Mouse (Mus musculus) liver, embryonic 15.5 days (tissue): ENCODE measurements around the gene Ypel2. TPM values are rescaled to one million over a fixed set of nuclear protein-coding genes. Genes with fewer than 3 reads are reported as not detected.

Source experiments
- ATAC-seq: fragments of 200-750 bp; cut with Nextera tagmentation; 2 replicates; pipeline ENCODE4 v1.8.0; 2017; ENCODE audit warnings: moderate number of reproducible peaks, mild to moderate bottlenecking, moderate library complexity; ENCODE audit not compliant: insufficient read depth
- H3K27ac ChIP-seq: fragments of 300-500 bp; sonication (generic); replicated peaks from 2 replicates; pipeline ENCODE4 v1.5.1; 2015; ENCODE audit warnings: mild to moderate bottlenecking, inconsistent platforms
- H3K27me3 ChIP-seq: fragments of 300-500 bp; sonication (generic); 2 replicates; pipeline ENCODE4 v1.6.1; 2015; ENCODE audit warnings: mild to moderate bottlenecking, inconsistent platforms
- H3K36me3 ChIP-seq: fragments of 300-500 bp; sonication (generic); replicated peaks from 2 replicates; pipeline ENCODE4 v1.6.1; 2015; ENCODE audit warnings: moderate library complexity, mild to moderate bottlenecking, inconsistent platforms
- H3K4me1 ChIP-seq: fragments of 300-500 bp; sonication (generic); replicated peaks from 2 replicates; pipeline ENCODE4 v1.6.1; 2015; ENCODE audit warnings: inconsistent platforms
- H3K4me2 ChIP-seq: fragments of 300-500 bp; sonication (generic); 2 replicates; pipeline ENCODE4 v1.6.1; 2015; ENCODE audit warnings: moderate library complexity, mild to moderate bottlenecking, inconsistent platforms
- H3K4me3 ChIP-seq: fragments of 300-500 bp; sonication (generic); replicated peaks from 2 replicates; pipeline ENCODE4 v1.5.1; 2015; ENCODE audit warnings: mild to moderate bottlenecking, inconsistent platforms
- H3K9ac ChIP-seq: fragments of 300-500 bp; sonication (generic); 2 replicates; pipeline ENCODE4 v1.6.1; 2015; ENCODE audit warnings: moderate library complexity, mild to moderate bottlenecking, inconsistent platforms
- H3K9me3 ChIP-seq: fragments of 300-500 bp; sonication (generic); replicated peaks from 2 replicates; pipeline ENCODE4 v1.6.1; 2016; ENCODE audit warnings: inconsistent platforms
- WGBS: fragments of 180-500 bp; shearing (Covaris S2); methylation state at CpG from one replicate; pipeline ENCODE4 v1.1.7; 2015; ENCODE audit warnings: mixed read lengths; ENCODE audit not compliant: insufficient replicate concordance; 5-methylcytosine and 5-hydroxymethylcytosine counted together
- polyA plus RNA-seq: library from polyadenylated mRNA; unstranded; fragments of >200 nt; fragmentation: Nextera tagmentation; extraction: Ambion mirVana; gene quantifications from 2 replicates; pipeline ENCODE4 v1.2.1, GENCODE M21; 2015

Ypel2 gene
- polyA plus RNA-seq, 1 experiment from 2014 or later, result 1.5 TPM

- H3K36me3 ChIP-seq, result no peaks in the 10 kb centered on the region
- H3K27ac ChIP-seq, result peak overlapping the region; percentile 67; the same call in 1 of the 2 replicates
- H3K27me3 ChIP-seq, result no peaks in the 10 kb centered on the region
- no peak for ATAC-seq
- WGBS, result 41% methylated on average over 2 of the region's 2 CpGs
- no peak overlapping the region for H3K4me2 ChIP-seq
- no peaks in the 10 kb centered on the region for H3K9me3 ChIP-seq
- H3K4me3 ChIP-seq, result no peak overlapping the region
- no peak overlapping the region for H3K9ac ChIP-seq
- peaks cover 71% of the 10 kb centered on the region for H3K4me1 ChIP-seq
These were observed 33.2 kb downstream of the Ypel2 start for GRCm38 (mm10) chr11:86960331-86960730.

DNA sequence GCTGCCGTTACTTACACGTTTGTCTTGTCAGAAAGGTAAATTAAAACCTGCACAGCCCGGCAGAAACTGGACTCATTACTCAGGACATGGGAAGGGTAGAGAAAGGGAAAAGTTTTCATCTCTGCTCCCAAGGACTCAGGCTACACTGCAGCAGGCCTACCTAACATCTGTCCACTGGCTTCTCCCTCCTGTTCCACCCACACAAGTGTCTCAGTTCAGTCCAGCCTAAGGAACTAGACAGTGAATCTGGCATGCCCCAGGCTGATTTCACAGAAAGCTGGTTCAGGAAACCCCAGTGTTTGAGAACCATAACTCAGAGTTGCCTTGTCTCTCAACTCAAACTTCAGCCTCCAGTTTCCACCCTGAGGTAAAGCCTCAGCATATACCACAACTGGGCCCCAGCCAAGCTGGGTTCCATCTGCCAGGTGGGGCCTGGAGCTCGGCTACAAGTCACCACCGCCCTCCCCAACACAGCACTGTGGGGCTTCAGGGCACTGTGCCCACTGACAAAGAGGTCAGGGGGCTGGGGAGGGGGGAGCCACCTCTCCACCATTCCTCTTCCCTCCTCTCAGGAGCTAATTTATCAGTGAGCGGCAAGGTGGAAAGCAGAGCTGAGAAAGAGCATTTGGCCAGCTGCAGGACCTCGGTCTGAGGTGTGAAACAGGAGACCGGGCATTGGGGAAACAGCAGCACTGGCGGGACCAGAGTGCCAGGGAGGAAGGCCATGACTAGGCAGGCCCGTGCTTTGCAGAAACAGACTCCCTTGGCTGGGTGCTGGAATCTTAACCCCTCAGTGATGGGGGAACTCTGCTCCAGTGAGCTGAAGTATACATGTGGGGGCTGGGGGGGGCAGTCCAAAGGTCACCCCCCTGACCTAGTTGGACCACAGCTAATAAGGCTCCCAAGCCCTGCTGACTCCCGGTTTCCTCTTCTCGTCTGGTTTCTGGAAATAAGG, 34.5 kb downstream of the Ypel2 start:
- peaks cover 77% of the 10 kb centered on the region for H3K4me1 ChIP-seq
- no peaks in the 10 kb centered on the region for H3K36me3 ChIP-seq
- H3K9me3 ChIP-seq, result no peaks in the 10 kb centered on the region
- H3K4me2 ChIP-seq, result no peak overlapping the region
- H3K27ac ChIP-seq, result peak overlapping the region; percentile 51; the same call in 1 of the 2 replicates
- no peaks in the 10 kb centered on the region for H3K27me3 ChIP-seq
- no peak for ATAC-seq
- 50% methylated on average over 12 of the region's 12 CpGs for WGBS
- H3K4me3 ChIP-seq, result no peak overlapping the region
- no peak overlapping the region for H3K9ac ChIP-seq

GRCm38 (mm10) chr11:86958182-86958581, 35.3 kb downstream of the Ypel2 start:
- WGBS, result 37% methylated on average over 6 of the region's 6 CpGs

GRCm38 (mm10) chr11:86956363-86956762, 37.1 kb downstream of the Ypel2 start:
- Histone ChIP-seq H3K9ac (no peak overlapping the region), H3K27me3 (no peaks in the 10 kb centered on the region), H3K27ac (no peak overlapping the region), H3K4me1 (peaks cover 55% of the 10 kb centered on the region), H3K36me3 (no peaks in the 10 kb centered on the region), H3K4me2 (no peak overlapping the region), H3K4me3 (no peak overlapping the region), H3K9me3 (no peaks in the 10 kb centered on the region)
- WGBS, result 17% methylated on average over 2 of the region's 2 CpGs
- no peak for ATAC-seq

More at GRCm38 (mm10) chr11:86958182-86958581, 35.3 kb downstream of the Ypel2 start:
- no peak overlapping the region for H3K4me2 ChIP-seq
- H3K4me1 ChIP-seq, result peaks cover 69% of the 10 kb centered on the region
- H3K27me3 ChIP-seq, result no peaks in the 10 kb centered on the region
- H3K9ac ChIP-seq, result no peak overlapping the region
- ATAC-seq, result no peak
- H3K4me3 ChIP-seq, result no peak overlapping the region
- H3K9me3 ChIP-seq, result no peaks in the 10 kb centered on the region
- H3K36me3 ChIP-seq, result no peaks in the 10 kb centered on the region
- no peak overlapping the region for H3K27ac ChIP-seq

DNA sequence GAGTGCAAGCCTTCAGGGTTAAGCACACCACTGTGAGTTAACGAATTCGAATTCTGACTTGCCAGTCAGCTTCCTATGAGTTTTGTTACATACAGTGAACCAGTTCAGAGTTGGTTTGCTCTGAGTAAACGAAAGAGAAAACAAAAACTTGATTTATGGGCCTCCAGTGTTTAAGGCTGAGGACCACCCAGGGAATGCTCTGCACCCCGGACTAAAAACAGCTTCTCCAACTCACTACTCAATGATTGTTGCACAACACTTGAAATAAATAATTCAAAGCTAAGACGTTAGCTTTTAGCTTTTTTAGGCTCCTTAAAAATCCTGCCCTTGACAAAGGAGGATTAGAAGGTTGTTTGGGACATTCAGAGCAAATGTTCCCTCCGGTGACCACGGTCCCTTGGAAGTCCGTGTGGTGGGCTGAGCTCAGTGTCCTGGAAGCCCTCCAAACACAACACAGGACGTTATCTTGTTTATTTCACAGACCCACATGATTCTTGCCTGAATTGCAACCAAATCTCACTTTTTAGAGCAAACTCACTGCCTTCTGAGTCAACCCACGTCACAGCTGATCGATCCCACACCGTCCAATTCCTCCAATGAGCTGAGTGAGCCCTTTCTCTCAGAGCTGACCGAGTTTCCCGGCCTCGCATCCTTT, 38.8 kb downstream of the Ypel2 start:
- ATAC-seq, result no peak
- Histone ChIP-seq H3K9ac (no peak overlapping the region), H3K27ac (no peak overlapping the region), H3K4me1 (peaks cover 40% of the 10 kb centered on the region), H3K4me3 (no peak overlapping the region), H3K9me3 (no peaks in the 10 kb centered on the region), H3K4me2 (no peak overlapping the region), H3K36me3 (no peaks in the 10 kb centered on the region), H3K27me3 (no peaks in the 10 kb centered on the region)
- WGBS, result 58% methylated on average over 15 of the region's 15 CpGs

- no peak overlapping the region for H3K9ac ChIP-seq
- H3K4me3 ChIP-seq, result no peak overlapping the region
- peaks cover 28% of the 10 kb centered on the region for H3K4me1 ChIP-seq
- no peaks in the 10 kb centered on the region for H3K36me3 ChIP-seq
- H3K4me2 ChIP-seq, result no peak overlapping the region
- no peaks in the 10 kb centered on the region for H3K9me3 ChIP-seq
- H3K27me3 ChIP-seq, result no peaks in the 10 kb centered on the region
- WGBS, result 62% methylated on average over 8 of the region's 8 CpGs
- ATAC-seq, result no peak
- H3K27ac ChIP-seq, result 0 out of 2 replicates have a peak overlapping the region, but pooled peaks have one; percentile 24
These were observed 40.4 kb downstream of the Ypel2 start for GRCm38 (mm10) chr11:86953096-86953495.

- Histone ChIP-seq H3K4me2 (no peak overlapping the region), H3K9me3 (no peaks in the 10 kb centered on the region), H3K9ac (no peak overlapping the region), H3K36me3 (no peaks in the 10 kb centered on the region), H3K4me3 (no peak overlapping the region), H3K4me1 (peaks cover 28% of the 10 kb centered on the region), H3K27me3 (no peaks in the 10 kb centered on the region), H3K27ac (0 out of 2 replicates have a peak overlapping the region, but pooled peaks have one; percentile 24)
- 71% methylated on average over 2 of the region's 2 CpGs for WGBS
- no peak for ATAC-seq
These were observed 40.8 kb downstream of the Ypel2 start for GRCm38 (mm10) chr11:86952659-86953058.

GRCm38 (mm10) chr11:86951672-86952071, 41.8 kb downstream of the Ypel2 start:
- Histone ChIP-seq H3K4me2 (no peak overlapping the region), H3K9me3 (no peaks in the 10 kb centered on the region), H3K27me3 (no peaks in the 10 kb centered on the region), H3K9ac (no peak overlapping the region), H3K4me1 (peaks cover 21% of the 10 kb centered on the region), H3K36me3 (no peaks in the 10 kb centered on the region), H3K27ac (no peak overlapping the region), H3K4me3 (no peak overlapping the region)
- ATAC-seq, result no peak
- 65% methylated on average over 8 of the region's 8 CpGs for WGBS

- Histone ChIP-seq H3K9me3 (no peaks in the 10 kb centered on the region), H3K27ac (no peak overlapping the region), H3K9ac (no peak overlapping the region), H3K27me3 (no peaks in the 10 kb centered on the region), H3K4me2 (no peak overlapping the region), H3K4me3 (no peak overlapping the region), H3K36me3 (no peaks in the 10 kb centered on the region), H3K4me1 (peaks cover 10% of the 10 kb centered on the region; the same call in 1 of the 2 replicates)
- no peak for ATAC-seq
- WGBS, result 47% methylated on average over 3 of the region's 3 CpGs
These were observed 43.0 kb downstream of the Ypel2 start for GRCm38 (mm10) chr11:86950491-86950890.

GRCm38 (mm10) chr11:86949951-86950441, 43.5 kb downstream of the Ypel2 start:
- Histone ChIP-seq H3K27ac (no peak overlapping the region), H3K9me3 (no peaks in the 10 kb centered on the region), H3K4me3 (no peak overlapping the region), H3K4me1 (peaks cover 10% of the 10 kb centered on the region; the same call in 1 of the 2 replicates), H3K36me3 (no peaks in the 10 kb centered on the region), H3K9ac (no peak overlapping the region), H3K27me3 (no peaks in the 10 kb centered on the region), H3K4me2 (no peak overlapping the region)
- 52% methylated on average over 9 of the region's 9 CpGs for WGBS
- no peak for ATAC-seq

GRCm38 (mm10) chr11:86946644-86947195, 46.8 kb downstream of the Ypel2 start:
- Histone ChIP-seq H3K4me1 (no peaks in the 10 kb centered on the region), H3K27me3 (no peaks in the 10 kb centered on the region), H3K4me2 (no peak overlapping the region), H3K9ac (no peak overlapping the region), H3K27ac (no peak overlapping the region), H3K36me3 (no peaks in the 10 kb centered on the region), H3K9me3 (no peaks in the 10 kb centered on the region), H3K4me3 (no peak overlapping the region)
- ATAC-seq, result no peak
- 58% methylated on average over 6 of the region's 6 CpGs for WGBS
